Mouse (Mus musculus) cerebellum, adult 2 months (tissue): ENCODE results near the gene Slc13a2.

ENCODE experiments used
- CTCF ChIP-seq: fragments of 200-500 bp; IDR thresholded peaks from 2 replicates; pipeline ENCODE4 v1.5.1; 2011; ENCODE audit warnings: low read depth, mild to moderate bottlenecking, control low read depth, low read length, moderate library complexity, borderline replicate concordance; ENCODE audit not compliant: insufficient read depth
- POLR2A ChIP-seq: fragments of 200-500 bp; IDR thresholded peaks from 2 replicates; pipeline ENCODE4 v1.6.1; 2011; ENCODE audit warnings: low read length, control low read depth, borderline replicate concordance; ENCODE audit not compliant: insufficient read depth

GRCm38 (mm10) chr11:78465116-78465515, 43.1 kb upstream of the Slc13a2 start:
- TF ChIP-seq POLR2A (no peak), CTCF (no peak)
